Mouse (Mus musculus): ENCODE results near the gene Gm21992. TPM values are rescaled to one million over a fixed set of nuclear protein-coding genes. Genes with fewer than 3 reads are reported as not detected.

Gene Gm21992
- total RNA-seq (2021) = 10 to 100 TPM; 26.6 to 27.2 TPM
- long read RNA-seq, experiment 1, partial matches to known transcripts = 1 of 6 reads
- long read RNA-seq, experiment 1, other reads (novel, unspliced or antisense) = 5 of 6 reads
- long read RNA-seq, experiment 2, partial matches to known transcripts = 1 of 7 reads
- long read RNA-seq, experiment 2, other reads (novel, unspliced or antisense) = 4 of 7 reads

- Histone ChIP-seq H3K27ac (peak within 1 kb of the TSS; percentile 94), H3K4me3 (peak within 1 kb of the TSS; percentile 99)
- no peak; the same call in 1 of the 2 replicates for TF ChIP-seq CTCF (conservative IDR thresholded peaks at IDR 0.05)
- DNase-seq (ENCODE audit: low spot score in 2 of 2) = peak; percentile 98 to 99
These were observed at the start of gene Gm21992, which contains the start of gene Rbm14 for GRCm38 (mm10) chr19:4811063-4811908. Gene Gm21992, minus strand, starts transcription at chr19:4811612. Gene Rbm14, minus strand, starts transcription at chr19:4811634.

- no peak for DNase-seq (ENCODE audit: low spot score in 2 of 2)
- TF ChIP-seq CTCF (conservative IDR thresholded peaks at IDR 0.05) = no peak
- no peak overlapping the region for H3K4me3 ChIP-seq
These were observed 47.7 kb upstream of the Gm21992 start for GRCm38 (mm10) chr19:4859081-4859480.

GRCm38 (mm10) chr19:4855951-4856350 is 44.5 kb upstream of the Gm21992 start:
- H3K4me3 ChIP-seq = peak overlapping the region; percentile 75
- H3K27ac ChIP-seq = peak overlapping the region; percentile 95; the same call in 1 of the 2 replicates
- no peak for TF ChIP-seq CTCF (conservative IDR thresholded peaks at IDR 0.05)
- no peak for DNase-seq (ENCODE audit: low spot score in 2 of 2)

More at GRCm38 (mm10) chr19:4859081-4859480, 47.7 kb upstream of the Gm21992 start:
- no peak overlapping the region for H3K27ac ChIP-seq

- Histone ChIP-seq H3K4me3 (peak overlapping the region; percentile 75), H3K27ac (peak overlapping the region; percentile 95)
- DNase-seq (ENCODE audit: low spot score in 2 of 2) = no peak
- no peak for TF ChIP-seq CTCF (conservative IDR thresholded peaks at IDR 0.05)
These were observed 44.0 kb upstream of the Gm21992 start for GRCm38 (mm10) chr19:4855470-4855820.

- no peak; the same call in 1 of the 2 replicates for TF ChIP-seq CTCF (conservative IDR thresholded peaks at IDR 0.05)
- Histone ChIP-seq H3K4me3 (peak within 1 kb of the TSS; percentile 75), H3K27ac (peak within 1 kb of the TSS; percentile 95)
- peak; percentile 91 for DNase-seq (ENCODE audit: low spot score in 2 of 2)
These were observed 43.4 kb upstream of the Gm21992 start, which contains the start of gene Ctsf for GRCm38 (mm10) chr19:4854552-4855469. Gene Ctsf, plus strand, starts transcription at chr19:4855130.

- no peak for TF ChIP-seq CTCF (conservative IDR thresholded peaks at IDR 0.05)
- no peak overlapping the region for H3K4me3 ChIP-seq
- DNase-seq (ENCODE audit: low spot score in 2 of 2) = no peak
- H3K27ac ChIP-seq = no peak overlapping the region
These were observed 38.9 kb upstream of the Gm21992 start for GRCm38 (mm10) chr19:4850281-4850680.

- Histone ChIP-seq H3K27ac (no peak overlapping the region), H3K4me3 (no peak overlapping the region)
- TF ChIP-seq CTCF (conservative IDR thresholded peaks at IDR 0.05) = no peak
- DNase-seq (ENCODE audit: low spot score in 2 of 2) = no peak
These were observed 38.4 kb upstream of the Gm21992 start for GRCm38 (mm10) chr19:4849800-4850199.

- no peak overlapping the region for H3K4me3 ChIP-seq
These were observed 36.1 kb upstream of the Gm21992 start for GRCm38 (mm10) chr19:4847490-4847889.

GRCm38 (mm10) chr19:4845846-4846245 is 34.4 kb upstream of the Gm21992 start:
- Histone ChIP-seq H3K27ac (no peak overlapping the region), H3K4me3 (no peak overlapping the region)
- no peak for DNase-seq (ENCODE audit: low spot score in 2 of 2)
- no peak for TF ChIP-seq CTCF (conservative IDR thresholded peaks at IDR 0.05)

More at GRCm38 (mm10) chr19:4847490-4847889, 36.1 kb upstream of the Gm21992 start:
- peak in 1 of 2 experiments; percentile 15 for DNase-seq (ENCODE audit: low spot score in 2 of 2)
- peak; percentile 77 for TF ChIP-seq CTCF (conservative IDR thresholded peaks at IDR 0.05)
- H3K27ac ChIP-seq = no peak overlapping the region

- Histone ChIP-seq H3K27ac (no peak overlapping the region), H3K4me3 (no peak overlapping the region)
- no peak for TF ChIP-seq CTCF (conservative IDR thresholded peaks at IDR 0.05)
- no peak for DNase-seq (ENCODE audit: low spot score in 2 of 2)
These were observed 31.2 kb upstream of the Gm21992 start for GRCm38 (mm10) chr19:4842611-4843010.

GRCm38 (mm10) chr19:4840848-4841247 is 29.4 kb upstream of the Gm21992 start:
- Histone ChIP-seq H3K4me3 (no peak overlapping the region), H3K27ac (no peak overlapping the region)
- no peak for DNase-seq (ENCODE audit: low spot score in 2 of 2)
- no peak for TF ChIP-seq CTCF (conservative IDR thresholded peaks at IDR 0.05)

- peak; percentile 37 for TF ChIP-seq CTCF (conservative IDR thresholded peaks at IDR 0.05)
- H3K27ac ChIP-seq = peak within 1 kb of the TSS; percentile 56
- peak within 1 kb of the TSS; percentile 88 for H3K4me3 ChIP-seq
- DNase-seq (ENCODE audit: low spot score in 2 of 2) = peak; percentile 94 to 97
These were observed 27.7 kb upstream of the Gm21992 start, which contains the start of the genes Ccs and Ccdc87 for GRCm38 (mm10) chr19:4839149-4839548. Gene Ccs, minus strand, starts transcription at chr19:4839332. Gene Ccdc87, plus strand, starts transcription at chr19:4839366.
